Mouse (Mus musculus) yolk sac, embryonic 10.5 days (tissue): ENCODE data around the gene Atrnl1.
"Not testable (repeated sequence)": the region's sequence is repeated elsewhere in the genome, so short reads cannot be mapped to it uniquely, and the experiment has no call there.

Source experiments
- DNase-seq: peaks from one replicate; pipeline ENCODE4 v3.0.0-alpha.2; 2017; ENCODE audit warnings: low spot score

Atrnl1 gene

DNA sequence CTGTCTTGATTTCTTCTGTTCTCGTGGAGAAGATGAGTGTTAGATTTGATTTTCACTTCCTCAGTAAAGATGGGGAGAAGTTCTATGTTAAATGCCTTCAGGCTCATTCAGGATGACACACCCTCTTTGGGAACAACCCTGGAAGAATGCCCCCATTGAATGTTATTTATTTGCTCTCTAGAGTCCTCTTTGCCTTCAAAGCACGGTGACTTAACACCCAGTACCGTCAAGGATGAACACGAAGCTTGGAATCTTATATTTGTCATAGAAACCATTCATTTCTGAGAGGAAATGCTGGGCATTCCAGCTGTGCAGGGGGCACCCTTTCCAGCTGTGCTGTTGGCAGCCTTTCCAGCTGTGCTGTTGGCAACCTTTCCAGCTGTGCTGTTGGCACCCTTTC, 212.6 kb downstream of the Atrnl1 start:
- no peak for DNase-seq

- no peak for DNase-seq
These were observed 214.7 kb downstream of the Atrnl1 start for GRCm38 (mm10) chr19:57825271-57826207.

DNA sequence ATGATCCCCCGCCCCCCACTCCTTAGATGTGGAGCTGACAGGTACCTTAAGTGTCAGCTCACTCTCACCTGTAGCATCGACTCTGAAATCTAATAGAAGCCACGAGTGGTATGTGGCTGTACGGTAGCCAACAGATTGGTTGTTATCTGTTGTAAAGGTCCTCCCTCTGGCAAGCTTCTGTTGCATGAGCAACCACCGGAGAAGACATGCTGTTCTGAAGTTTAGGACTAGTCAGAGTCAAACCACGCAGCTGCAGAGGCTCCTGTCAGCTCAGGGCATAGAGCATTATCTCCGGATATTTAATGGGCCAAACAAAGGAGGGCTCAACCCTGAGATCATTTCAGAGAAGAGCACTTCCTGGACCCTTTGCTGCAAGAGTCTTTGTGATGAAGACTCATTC, 222.2 kb downstream of the Atrnl1 start:
- no peak for DNase-seq

DNA sequence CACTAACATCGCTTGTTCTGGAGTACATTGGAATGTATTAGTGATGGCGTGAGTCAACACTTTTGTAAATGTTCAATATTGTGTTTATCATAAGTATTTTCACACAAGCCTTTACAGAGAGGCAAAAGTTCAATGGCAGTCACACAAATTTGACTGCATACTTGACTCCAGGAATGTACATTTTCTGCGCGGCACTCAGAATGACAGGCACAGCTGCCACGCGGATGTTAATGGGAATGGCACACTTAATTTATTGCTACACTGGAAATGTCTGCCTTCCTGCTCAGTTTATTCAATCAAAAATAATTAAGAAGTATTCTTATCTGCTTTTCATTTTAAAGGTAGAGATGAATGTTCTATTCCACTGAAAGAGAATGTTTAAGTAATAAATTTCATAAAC, 227.0 kb downstream of the Atrnl1 start:
- DNase-seq, result no peak

GRCm38 (mm10) chr19:57838546-57838945, 227.7 kb downstream of the Atrnl1 start:
- DNase-seq, result no peak

DNA sequence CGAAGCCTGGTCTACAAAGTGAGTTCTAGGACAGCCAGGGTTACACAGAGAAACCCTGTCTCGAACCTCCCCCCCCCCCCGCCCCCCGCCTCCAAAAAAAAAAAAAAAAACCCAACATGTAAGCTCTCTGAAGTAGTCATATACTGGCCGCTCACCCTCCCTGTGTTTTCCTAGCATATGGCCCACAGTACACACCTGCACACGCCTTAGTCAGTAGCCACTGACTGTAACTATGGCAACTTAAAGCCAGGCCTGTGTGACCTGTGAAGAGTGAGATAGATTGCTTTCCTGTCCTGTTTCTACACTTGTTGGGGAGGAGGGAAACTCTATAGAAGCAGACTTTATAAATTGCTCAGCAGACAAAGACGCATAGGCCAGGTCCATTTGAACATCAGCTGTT, 239.1 kb downstream of the Atrnl1 start:
- DNase-seq, result no peak

GRCm38 (mm10) chr19:57868350-57868749, 257.5 kb downstream of the Atrnl1 start:
- DNase-seq, result no peak

DNA sequence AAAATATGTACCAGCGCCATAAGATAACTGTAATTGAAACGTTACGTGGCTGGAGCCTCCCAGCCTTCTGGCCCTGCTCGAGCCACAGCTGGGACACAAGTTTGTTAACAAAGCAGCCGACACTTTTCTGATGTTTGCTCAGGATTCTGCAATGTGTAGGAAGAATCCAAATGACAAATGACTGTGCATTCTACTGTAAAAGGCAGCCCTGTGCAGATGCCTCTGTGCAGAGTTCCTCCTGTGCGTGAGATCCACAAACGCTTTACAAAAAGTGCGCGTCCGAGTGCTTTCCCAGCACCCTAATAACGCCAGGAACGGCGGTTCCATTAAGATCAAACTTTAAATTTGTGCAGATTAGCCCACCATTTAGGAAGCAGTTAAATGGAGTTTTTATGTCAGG, 260.0 kb downstream of the Atrnl1 start:
- no peak for DNase-seq

GRCm38 (mm10) chr19:57876057-57876456, 265.2 kb downstream of the Atrnl1 start:
- DNase-seq, result no peak

DNA sequence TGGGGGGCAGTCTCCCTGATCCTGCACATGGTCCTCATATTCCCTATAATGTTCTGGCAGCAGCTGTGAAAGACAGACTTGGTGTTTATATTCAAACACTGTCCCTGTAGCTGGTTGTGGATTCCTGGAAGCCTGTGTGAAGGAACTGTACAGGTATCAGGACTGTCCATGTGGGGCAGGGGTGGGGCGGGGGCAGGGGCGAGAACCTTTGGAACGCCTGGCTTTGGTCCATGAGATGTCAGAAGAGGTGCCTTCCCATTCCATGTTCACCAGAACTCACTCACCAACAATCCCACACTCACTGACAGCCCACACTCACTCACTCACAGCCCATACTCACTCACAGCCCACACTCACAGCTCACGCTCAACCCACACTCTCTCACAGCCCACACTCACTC, 266.5 kb downstream of the Atrnl1 start:
- no peak for DNase-seq

GRCm38 (mm10) chr19:57878583-57878982, 267.7 kb downstream of the Atrnl1 start:
- no peak for DNase-seq

- not testable (repeated sequence) for DNase-seq
These were observed 269.0 kb downstream of the Atrnl1 start for GRCm38 (mm10) chr19:57879841-57880240.

DNA sequence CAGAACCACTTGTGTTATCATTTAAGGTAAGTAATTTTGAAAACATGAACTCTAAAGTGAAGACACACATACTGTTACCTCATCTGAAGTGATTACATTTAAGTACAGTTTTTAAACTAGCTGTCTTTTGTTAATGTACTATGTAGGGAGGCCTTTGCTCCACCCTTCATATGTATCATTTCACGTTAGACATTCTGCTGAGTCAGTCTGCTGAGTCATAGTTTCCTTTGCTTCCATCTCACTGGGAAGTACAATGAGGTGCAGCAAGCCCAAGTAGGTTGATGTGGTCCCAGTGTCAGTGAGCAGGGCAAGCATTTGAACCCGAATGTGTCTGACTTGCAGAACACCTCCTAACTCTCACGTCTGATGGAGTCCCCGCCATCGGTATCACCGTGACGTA, 271.1 kb downstream of the Atrnl1 start:
- DNase-seq, result no peak

GRCm38 (mm10) chr19:57888871-57889270, 278.0 kb downstream of the Atrnl1 start:
- no peak for DNase-seq

DNA sequence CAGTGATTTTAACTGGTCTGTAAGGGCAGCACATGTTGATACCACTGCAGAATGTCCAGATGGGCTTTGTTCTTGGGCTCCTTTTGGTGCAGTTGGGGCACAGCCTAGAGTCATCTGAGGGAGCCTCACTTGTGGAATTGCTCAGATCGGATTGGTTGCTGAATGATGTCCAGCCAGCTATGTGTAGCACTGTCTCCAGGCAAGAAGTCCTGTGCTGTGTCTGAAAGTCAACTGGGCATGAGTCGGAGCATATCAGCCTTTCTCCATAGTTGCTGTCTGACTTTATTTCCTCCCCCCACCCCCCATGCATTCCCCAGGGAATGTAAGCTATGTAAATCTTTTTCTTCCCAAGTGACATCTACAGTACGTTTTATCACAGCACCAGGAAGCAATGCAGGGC, 278.9 kb downstream of the Atrnl1 start:
- DNase-seq, result no peak

- DNase-seq, result no peak
These were observed 280.1 kb downstream of the Atrnl1 start for GRCm38 (mm10) chr19:57890954-57891353.

- no peak for DNase-seq
These were observed 283.4 kb downstream of the Atrnl1 start for GRCm38 (mm10) chr19:57894191-57894590.

- DNase-seq, result no peak
These were observed 289.2 kb downstream of the Atrnl1 start for GRCm38 (mm10) chr19:57900037-57900436.

- no peak for DNase-seq
These were observed 298.6 kb downstream of the Atrnl1 start for GRCm38 (mm10) chr19:57909466-57909865.

DNA sequence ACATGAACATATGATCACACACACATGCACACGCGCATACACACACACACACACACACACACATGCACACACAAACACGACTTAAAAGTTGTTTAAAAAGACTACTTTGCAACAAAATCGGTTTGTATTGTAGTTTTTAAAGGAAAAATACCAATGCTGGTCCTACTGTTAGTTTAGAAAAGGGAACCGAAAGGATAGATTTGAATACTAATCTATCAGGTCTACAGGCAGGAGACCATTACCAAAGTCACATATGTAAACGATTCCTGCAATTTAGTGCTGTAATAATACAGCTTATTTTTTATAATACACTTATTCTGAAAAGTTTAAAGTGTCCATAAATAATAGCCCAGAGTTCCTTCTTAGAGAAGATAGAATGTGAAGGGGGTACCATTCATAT, 299.8 kb downstream of the Atrnl1 start:
- DNase-seq, result no peak

DNA sequence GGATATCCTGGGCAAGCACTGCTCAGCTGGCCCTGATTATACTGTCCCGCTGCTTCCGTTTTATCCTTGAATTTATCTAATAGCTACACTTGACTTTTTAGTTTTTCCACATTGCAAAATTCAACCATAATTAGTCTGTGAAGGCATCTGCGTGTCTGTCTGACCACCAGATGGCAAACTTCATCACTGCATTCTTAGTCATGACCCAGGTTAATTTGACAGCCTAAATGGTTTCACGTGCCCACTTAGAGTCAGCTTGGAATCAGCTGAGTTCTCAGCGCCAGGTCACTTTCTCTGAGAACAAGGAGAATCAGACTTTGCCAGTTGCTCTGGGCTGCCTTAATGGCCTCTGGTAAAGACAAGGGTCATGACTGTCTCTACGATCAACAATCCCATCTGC, 305.5 kb downstream of the Atrnl1 start:
- no peak for DNase-seq

- DNase-seq, result no peak
These were observed 312.2 kb downstream of the Atrnl1 start for GRCm38 (mm10) chr19:57922991-57923390.

GRCm38 (mm10) chr19:57924856-57925255, 314.0 kb downstream of the Atrnl1 start:
- no peak for DNase-seq

GRCm38 (mm10) chr19:57925681-57926080, 314.8 kb downstream of the Atrnl1 start:
- no peak for DNase-seq
